Mouse (Mus musculus): Measurements from ENCODE around the gene Kcnc2. TPM values are rescaled to one million over a fixed set of nuclear protein-coding genes. Genes with fewer than 3 reads are reported as not detected.
"Not testable (repeated sequence)": the region's sequence is repeated elsewhere in the genome, so short reads cannot be mapped to it uniquely, and the experiment has no call there.

The Kcnc2 gene
- total RNA-seq (2014; fragmentation: Nextera tagmentation) (not detected in 2 replicates), total RNA-seq (2017) (not detected in 2 replicates)

GRCm38 (mm10) chr10:112270887-112271802 is at the start of gene Kcnc2:
TSS of gene Kcnc2 (plus strand) at chr10:112271121.
- no peak for ATAC-seq (replicated peaks; ENCODE audit: low FRiP score, low TSS enrichment, poor library complexity, severe bottlenecking)

GRCm38 (mm10) chr10:112227073-112227472 is 43.8 kb upstream of the Kcnc2 start:
- ATAC-seq (replicated peaks; ENCODE audit: low FRiP score, low TSS enrichment, poor library complexity, severe bottlenecking) = no peak

GRCm38 (mm10) chr10:112229091-112229843 is 41.7 kb upstream of the Kcnc2 start:
- not testable (repeated sequence) for ATAC-seq (replicated peaks; ENCODE audit: low FRiP score, low TSS enrichment, poor library complexity, severe bottlenecking)

- ATAC-seq (replicated peaks; ENCODE audit: low FRiP score, low TSS enrichment, poor library complexity, severe bottlenecking) = not testable (repeated sequence)
Observed at GRCm38 (mm10) chr10:112232733-112233132, 38.2 kb upstream of the Kcnc2 start.

GRCm38 (mm10) chr10:112235396-112235940 is 35.5 kb upstream of the Kcnc2 start:
- ATAC-seq (replicated peaks; ENCODE audit: low FRiP score, low TSS enrichment, poor library complexity, severe bottlenecking) = not testable (repeated sequence)

GRCm38 (mm10) chr10:112248273-112248672 is 22.6 kb upstream of the Kcnc2 start:
- ATAC-seq (replicated peaks; ENCODE audit: low FRiP score, low TSS enrichment, poor library complexity, severe bottlenecking) = no peak

GRCm38 (mm10) chr10:112263467-112263866 is 7.5 kb upstream of the Kcnc2 start:
- ATAC-seq (replicated peaks; ENCODE audit: low FRiP score, low TSS enrichment, poor library complexity, severe bottlenecking) = no peak

- no peak for ATAC-seq (replicated peaks; ENCODE audit: low FRiP score, low TSS enrichment, poor library complexity, severe bottlenecking)
Observed at GRCm38 (mm10) chr10:112269481-112269880, 1.4 kb upstream of the Kcnc2 start.

- ATAC-seq (replicated peaks; ENCODE audit: low FRiP score, low TSS enrichment, poor library complexity, severe bottlenecking) = no peak
Observed at GRCm38 (mm10) chr10:112269939-112270781, 761 bp upstream of the Kcnc2 start.

GRCm38 (mm10) chr10:112271803-112272165 is 863 bp downstream of the Kcnc2 start:
- ATAC-seq (replicated peaks; ENCODE audit: low FRiP score, low TSS enrichment, poor library complexity, severe bottlenecking) = 0 out of 2 replicates have a peak, but pooled peaks have one; percentile 52

GRCm38 (mm10) chr10:112272171-112272570 is 1.2 kb downstream of the Kcnc2 start:
- ATAC-seq (replicated peaks; ENCODE audit: low FRiP score, low TSS enrichment, poor library complexity, severe bottlenecking) = no peak; the same call in 1 of the 2 replicates

- ATAC-seq (replicated peaks; ENCODE audit: low FRiP score, low TSS enrichment, poor library complexity, severe bottlenecking) = no peak
Observed at GRCm38 (mm10) chr10:112277996-112278395, 7.1 kb downstream of the Kcnc2 start.

- ATAC-seq (replicated peaks; ENCODE audit: low FRiP score, low TSS enrichment, poor library complexity, severe bottlenecking) = no peak
Observed at GRCm38 (mm10) chr10:112315136-112315535, 44.2 kb downstream of the Kcnc2 start.

- no peak for ATAC-seq (replicated peaks; ENCODE audit: low FRiP score, low TSS enrichment, poor library complexity, severe bottlenecking)
Observed at GRCm38 (mm10) chr10:112317783-112318182, 46.9 kb downstream of the Kcnc2 start.

- ATAC-seq (replicated peaks; ENCODE audit: low FRiP score, low TSS enrichment, poor library complexity, severe bottlenecking) = no peak
Observed at GRCm38 (mm10) chr10:112357669-112358362, 86.9 kb downstream of the Kcnc2 start.

- ATAC-seq (replicated peaks; ENCODE audit: low FRiP score, low TSS enrichment, poor library complexity, severe bottlenecking) = no peak
Observed at GRCm38 (mm10) chr10:112358363-112358704, 87.4 kb downstream of the Kcnc2 start.

- no peak for ATAC-seq (replicated peaks; ENCODE audit: low FRiP score, low TSS enrichment, poor library complexity, severe bottlenecking)
Observed at GRCm38 (mm10) chr10:112360704-112361103, 89.8 kb downstream of the Kcnc2 start.

- ATAC-seq (replicated peaks; ENCODE audit: low FRiP score, low TSS enrichment, poor library complexity, severe bottlenecking) = no peak
Observed at GRCm38 (mm10) chr10:112368369-112368768, 97.4 kb downstream of the Kcnc2 start.

- no peak for ATAC-seq (replicated peaks; ENCODE audit: low FRiP score, low TSS enrichment, poor library complexity, severe bottlenecking)
Observed at GRCm38 (mm10) chr10:112377163-112377562, 106.2 kb downstream of the Kcnc2 start.

Data from megakaryocyte-erythroid progenitor cell, adult 5-6 weeks (primary cell).